In the genomic region with DNA sequence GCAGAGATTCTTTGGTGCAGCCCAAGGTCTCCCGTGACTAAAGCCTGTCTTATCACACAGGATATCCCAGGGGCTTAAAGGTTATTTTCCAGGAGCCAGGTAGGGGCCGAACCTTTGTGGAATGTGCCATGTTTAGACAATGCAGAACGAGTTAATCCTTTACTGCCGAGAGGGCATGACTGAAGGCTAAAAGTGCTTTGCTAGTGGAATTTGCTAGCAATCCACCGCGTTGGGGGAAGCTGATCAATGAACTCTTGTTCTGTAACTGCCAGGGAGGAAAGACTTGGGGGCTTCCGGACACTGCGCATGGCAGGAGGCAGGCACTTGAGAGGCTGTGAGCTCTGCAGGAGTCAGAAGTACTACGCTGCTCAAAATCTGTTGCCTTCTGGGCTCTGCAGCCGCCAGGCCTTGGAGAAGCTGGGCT, we compare ENCODE assay signal across 11 mouse cellular contexts.
DNase-seq lines count a peak whose midpoint lies in the region; ATAC-seq and TF ChIP-seq lines count a peak whose summit lies in the region.
"Had no signal": no experiment of that assay in that cellular context is flagged by ENCODE, and none has a peak within 500 bp of the region (broad histone marks: within the 10 kb centered on the region; RNA-seq: fewer than 3 reads in every experiment).

No protein-coding gene starts in this region.

- DNase-seq in kidney, adult 11 months, result peak; percentile 63
- DNase-seq in embryo, embryonic 10 days (ENCODE audit: low spot score), result peak; percentile 50
- DNase-seq in embryonic facial prominence, embryonic 10.5 days (ENCODE audit: low spot score), result peak; percentile 57
- DNase-seq in kidney, postnatal 36 days, result peak; percentile 43 to 67
- no peak for DNase-seq in adrenal gland, postnatal 25 days
- DNase-seq in left cerebral cortex, adult 2 months (ENCODE audit: extremely low spot score in 1 of 2, low spot score in 2 of 2), result no peak
- DNase-seq: cerebellum, adult 9-10 months; gastrocnemius, adult 2 months; lung, postnatal 36 days had no signal

- no peak for TF ChIP-seq CTCF in left cerebral cortex, adult 2 months (IDR thresholded peaks at IDR 0.05)

- H3K4me3 ChIP-seq in kidney, embryonic 16.5 days (ENCODE audit: low read length), result no peak overlapping the region
- no peak overlapping the region for H3K4me3 ChIP-seq in embryonic facial prominence, embryonic 10.5 days
- H3K4me3 ChIP-seq in left cerebral cortex, adult 2 months, result no peak overlapping the region
- H3K4me3 ChIP-seq: erythroblast, embryonic 14.5 days; gastrocnemius, adult 2 months had no signal

- no peaks in the 10 kb centered on the region for H3K4me1 ChIP-seq in kidney, embryonic 16.5 days (ENCODE audit: insufficient read depth, low read length)
- peaks cover 11% of the 10 kb centered on the region for H3K4me1 ChIP-seq in embryonic facial prominence, embryonic 10.5 days

- no peak overlapping the region for H3K27ac ChIP-seq in kidney, embryonic 16.5 days (ENCODE audit: low read length)
- H3K27ac ChIP-seq in embryonic facial prominence, embryonic 10.5 days (replicated peaks), result peak overlapping the region; percentile 54; the same call in 1 of the 2 replicates
- no peak overlapping the region for H3K27ac ChIP-seq in left cerebral cortex, adult 2 months
- H3K27ac ChIP-seq: gastrocnemius, adult 2 months had no signal

- 41% methylated on average over 10 of the region's 10 CpGs for WGBS in kidney, embryonic 16.5 days
- WGBS in embryonic facial prominence, embryonic 10.5 days, result 9% methylated on average over 10 of the region's 10 CpGs

- no peak; the same call in 1 of the 2 replicates for ATAC-seq in kidney, embryonic 16.5 days (ENCODE audit: low FRiP score, low TSS enrichment)

- intact Hi-C loops in left cerebral cortex, adult 2 months (cut with DNase I), result no loop called here

- no peaks in the 10 kb centered on the region for H3K36me3 ChIP-seq in kidney, embryonic 16.5 days (ENCODE audit: insufficient read depth, low read length)
- H3K36me3 ChIP-seq in embryonic facial prominence, embryonic 10.5 days (replicated peaks), result no peaks in the 10 kb centered on the region

- H3K9ac ChIP-seq in kidney, embryonic 16.5 days (replicated peaks; ENCODE audit: low read length), result no peak overlapping the region

- no peaks in the 10 kb centered on the region for H3K27me3 ChIP-seq in kidney, embryonic 16.5 days (ENCODE audit: insufficient read depth, low read length)
- no peaks in the 10 kb centered on the region for H3K27me3 ChIP-seq in embryonic facial prominence, embryonic 10.5 days (replicated peaks; ENCODE audit: low read depth, poor library complexity, severe bottlenecking)

- no peak overlapping the region for H3K4me2 ChIP-seq in kidney, embryonic 16.5 days (replicated peaks; ENCODE audit: low read depth, low read length)

- H3K9me3 ChIP-seq in kidney, embryonic 16.5 days (ENCODE audit: low read length), result no peaks in the 10 kb centered on the region
- H3K9me3 ChIP-seq in embryonic facial prominence, embryonic 10.5 days, result no peaks in the 10 kb centered on the region

Comparison
In these comparisons a context has a peak if more than half of its experiments do, and no peak if none do; other contexts are left out.
1. DNase-seq: peak in kidney, adult 11 months (single experiment), embryo, embryonic 10 days (single experiment), embryonic facial prominence, embryonic 10.5 days (single experiment) and kidney, postnatal 36 days (2 of 2); none in adrenal gland, postnatal 25 days (single experiment) and left cerebral cortex, adult 2 months (0 of 2).